Mouse (Mus musculus) testis, postnatal 14 days (tissue): ENCODE data around the gene Myo7a.

Experiments used
- DNase-seq: peaks from one replicate; pipeline ENCODE4 v3.0.0; 2021; ENCODE audit warnings: low spot score

Myo7a gene

GRCm38 (mm10) chr7:98142648-98143047 lies 23.3 kb upstream of the Myo7a start:
- DNase-seq: no peak

- no peak for DNase-seq
Measured at GRCm38 (mm10) chr7:98142247-98142646, 22.9 kb upstream of the Myo7a start.

DNA sequence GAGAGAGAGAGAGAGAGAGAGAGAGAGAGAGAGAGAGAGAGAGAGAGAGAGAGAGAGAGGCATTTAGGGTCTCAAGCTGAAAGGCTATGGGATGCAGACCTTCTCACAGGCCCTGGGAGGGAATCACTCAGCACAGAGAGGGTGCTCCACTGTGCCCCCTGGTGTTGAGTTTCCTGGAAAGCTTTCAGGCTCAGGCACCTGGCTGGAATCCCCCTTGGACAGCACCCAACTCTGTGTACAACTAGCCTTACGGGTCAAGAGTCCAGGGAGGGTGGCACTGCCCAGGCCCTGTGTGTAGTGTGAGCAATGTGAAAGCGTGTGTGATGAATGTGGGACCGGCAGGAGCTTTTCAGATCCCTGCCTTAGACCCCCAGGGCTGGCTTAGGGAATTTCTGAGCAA lies 21.9 kb upstream of the Myo7a start:
- DNase-seq: no peak

GRCm38 (mm10) chr7:98140597-98140996 lies 21.3 kb upstream of the Myo7a start:
- DNase-seq: no peak

- DNase-seq: no peak
Measured at GRCm38 (mm10) chr7:98139216-98139615, 19.9 kb upstream of the Myo7a start.

GRCm38 (mm10) chr7:98137995-98138394 lies 18.7 kb upstream of the Myo7a start:
- DNase-seq: no peak

DNA sequence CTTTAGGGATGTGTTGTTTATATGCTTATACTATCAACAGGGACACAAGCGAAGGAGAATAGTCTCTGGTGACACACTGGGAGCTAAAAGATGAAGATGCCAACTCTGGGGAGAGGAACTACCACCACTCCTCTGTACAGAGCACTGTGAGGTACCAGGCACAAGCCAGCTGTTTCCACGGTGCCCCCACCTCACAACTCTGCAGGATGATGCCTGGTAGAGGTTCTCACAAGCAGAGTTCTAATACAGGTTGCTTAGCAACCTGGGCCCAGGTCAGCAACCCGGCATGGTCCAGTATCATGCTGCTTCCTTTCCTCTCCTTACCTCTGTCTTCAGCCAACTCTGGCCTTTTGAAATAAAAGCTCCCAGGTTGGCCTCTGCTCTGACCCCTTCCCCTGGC lies 18.3 kb upstream of the Myo7a start:
- DNase-seq: no peak

- no peak for DNase-seq
Measured at GRCm38 (mm10) chr7:98131751-98132150, 12.4 kb upstream of the Myo7a start.

- DNase-seq: no peak
Measured at GRCm38 (mm10) chr7:98125473-98125872, 6.1 kb upstream of the Myo7a start.

GRCm38 (mm10) chr7:98124701-98125100 lies 5.4 kb upstream of the Myo7a start:
- peak; percentile 62 for DNase-seq

- no peak for DNase-seq
Measured at GRCm38 (mm10) chr7:98121673-98122072, 2.3 kb upstream of the Myo7a start.

- DNase-seq: peak; percentile 83
Measured at GRCm38 (mm10) chr7:98121241-98121640, 1.9 kb upstream of the Myo7a start.

DNA sequence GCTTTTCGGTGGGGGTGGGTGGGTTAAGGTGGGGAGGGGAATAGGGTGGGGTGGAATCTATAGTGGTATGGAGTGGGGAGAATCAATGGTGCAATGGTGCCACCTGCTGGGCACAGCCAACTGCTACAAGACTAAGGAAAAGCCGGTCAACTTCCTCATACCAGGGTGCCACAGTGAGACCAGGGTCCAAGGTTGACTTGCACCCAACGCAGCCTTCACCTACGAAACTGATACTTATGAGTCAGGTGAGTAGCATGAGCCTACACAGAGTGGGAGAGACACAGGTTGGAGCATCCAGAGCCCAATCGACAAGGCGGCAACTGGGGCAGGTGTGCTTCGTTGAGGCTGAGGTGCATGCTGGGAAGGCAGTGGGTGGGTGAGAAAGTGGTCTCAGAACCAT lies 1.0 kb upstream of the Myo7a start:
- DNase-seq: no peak

GRCm38 (mm10) chr7:98119961-98120232 lies 573 bp upstream of the Myo7a start:
- DNase-seq: no peak

GRCm38 (mm10) chr7:98117012-98117660 lies 2.2 kb downstream of the Myo7a start:
- DNase-seq: peak; percentile 65

GRCm38 (mm10) chr7:98114656-98115055 lies 4.7 kb downstream of the Myo7a start:
- peak; percentile 68 for DNase-seq

GRCm38 (mm10) chr7:98111233-98111632 lies 8.1 kb downstream of the Myo7a start:
- DNase-seq: no peak

DNA sequence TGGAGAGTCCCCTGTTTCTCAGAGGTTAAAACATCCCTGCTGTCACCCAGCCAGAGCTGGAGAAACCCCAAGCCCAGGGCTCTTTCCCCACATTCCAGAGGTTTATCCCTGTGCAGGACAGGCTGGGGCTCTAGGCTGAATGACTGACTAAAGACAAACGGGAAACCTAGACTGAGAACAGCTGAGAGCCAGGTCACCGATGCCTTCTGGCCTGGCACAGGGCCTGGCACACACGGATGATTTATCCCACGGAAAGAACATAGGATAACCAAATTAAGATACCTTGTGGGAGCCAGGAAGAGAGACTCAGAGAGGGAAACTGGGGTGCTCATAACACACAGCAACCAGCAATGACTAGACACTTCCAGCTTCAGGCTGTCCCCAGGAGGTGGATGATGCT lies 9.6 kb downstream of the Myo7a start:
- no peak for DNase-seq

DNA sequence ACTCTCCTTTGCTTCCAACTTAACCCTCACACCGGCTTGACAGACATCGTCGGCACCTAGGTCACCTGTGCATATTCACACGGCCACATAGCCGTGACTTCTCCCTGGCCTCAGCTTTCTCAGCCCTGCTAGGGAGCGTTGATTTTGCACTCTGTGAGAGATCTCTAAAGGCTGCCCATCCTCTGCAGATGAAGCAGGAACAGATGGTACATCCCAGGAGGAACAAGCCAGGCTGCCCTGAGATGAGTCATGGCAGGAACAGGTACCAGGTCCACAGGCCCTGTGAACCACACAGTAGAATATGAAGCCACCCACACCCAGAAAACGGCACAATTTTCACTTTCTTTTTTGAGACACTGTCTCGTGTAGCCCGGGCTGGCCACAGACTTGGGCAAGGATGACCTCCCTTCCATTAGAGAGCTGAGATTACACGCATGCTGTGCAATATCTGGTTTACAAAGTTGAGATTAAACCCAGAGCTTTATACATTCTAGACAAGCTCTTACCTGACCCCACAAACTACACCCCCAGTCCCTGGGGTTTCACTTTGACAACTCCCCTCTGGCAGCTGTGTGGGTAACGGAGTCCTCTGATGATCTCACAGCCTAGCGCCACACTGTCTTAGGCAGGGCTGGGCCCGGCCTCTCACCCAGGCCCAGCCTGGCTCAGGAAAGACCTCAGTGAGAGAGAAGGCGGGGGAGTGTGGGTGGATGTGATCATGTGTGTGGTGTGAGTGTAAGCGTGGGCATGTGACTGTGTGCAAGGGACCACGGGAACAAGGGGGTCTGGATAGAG lies 10.5 kb downstream of the Myo7a start:
- no peak for DNase-seq

DNA sequence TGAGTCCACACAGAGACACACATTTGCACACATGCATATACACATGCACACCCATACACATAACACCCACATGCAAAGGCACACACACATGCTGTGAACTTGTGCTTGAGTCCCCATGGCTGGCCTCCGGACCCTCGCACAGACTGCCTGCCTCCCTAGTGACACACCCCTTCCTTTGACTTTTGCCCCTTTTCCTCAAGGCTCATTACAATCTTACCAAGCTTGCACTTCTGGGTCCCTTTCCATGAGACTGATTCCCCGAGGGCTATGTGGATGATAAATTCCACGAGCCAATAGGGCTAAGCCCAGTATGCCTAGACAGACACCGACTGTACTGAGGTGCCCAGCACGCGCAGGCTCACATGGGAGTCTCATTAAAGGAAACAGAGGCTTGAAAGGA lies 13.1 kb downstream of the Myo7a start:
- DNase-seq: no peak

- peak; percentile 66 for DNase-seq
Measured at GRCm38 (mm10) chr7:98104481-98105435, 14.6 kb downstream of the Myo7a start.

DNA sequence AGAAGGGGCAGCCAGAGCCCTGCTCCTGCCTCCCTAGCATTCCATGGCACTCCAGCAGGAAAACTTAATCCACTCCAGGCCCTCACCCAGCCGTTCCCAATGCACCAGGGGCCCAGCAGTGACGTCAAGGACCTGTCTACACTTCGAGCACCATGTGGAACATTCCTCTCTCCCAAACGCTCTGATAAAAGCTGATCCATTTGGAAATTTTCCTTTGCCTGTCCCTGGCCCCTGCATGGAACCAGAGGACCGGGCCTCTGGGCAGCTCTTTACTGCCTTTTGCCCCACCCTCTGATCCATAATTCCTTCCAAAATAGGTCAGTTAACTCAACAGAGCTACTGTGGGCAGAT lies 15.4 kb downstream of the Myo7a start:
- no peak for DNase-seq
